Mouse (Mus musculus): ENCODE data around the gene Gm5475. TPM values are rescaled to one million over a fixed set of nuclear protein-coding genes. Genes with fewer than 3 reads are reported as not detected.
A peak's percentile ranks its signal among the peaks of the same experiment; 100 is the strongest.

Gene Gm5475
- polyA plus RNA-seq, 1 experiment from 2014 or later: not detected

DNA sequence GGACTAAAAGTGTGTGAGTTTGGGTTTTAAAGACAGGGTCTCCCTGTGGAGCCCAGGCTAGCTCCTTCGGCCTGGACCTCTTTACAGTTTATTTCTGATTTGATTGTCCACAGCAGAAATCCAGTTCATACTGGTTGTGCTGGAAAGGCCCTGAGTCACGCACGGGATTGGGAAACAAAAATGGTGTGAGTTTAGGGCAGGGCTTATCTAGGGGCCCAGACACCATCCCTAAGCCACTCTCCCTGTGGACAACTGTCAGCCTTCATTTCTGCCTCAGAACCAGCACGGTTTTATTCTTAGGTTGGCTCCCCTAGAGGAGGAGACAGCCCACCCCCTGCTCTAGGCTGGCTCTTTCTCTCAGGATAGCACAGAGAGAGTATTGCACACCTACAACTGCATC, 11.3 kb downstream of the Gm5475 start:
- H3K27me3 ChIP-seq (replicated peaks; ENCODE audit: low read depth, poor library complexity, severe bottlenecking): no peaks in the 10 kb centered on the region
- H3K36me3 ChIP-seq (replicated peaks): no peaks in the 10 kb centered on the region
- no peaks in the 10 kb centered on the region for H3K9me3 ChIP-seq
- no peak for DNase-seq (ENCODE audit: low spot score)
- 73% methylated on average over 4 of the region's 4 CpGs for WGBS
- no peak overlapping the region for H3K4me3 ChIP-seq
- no peak overlapping the region for H3K27ac ChIP-seq (replicated peaks)
- H3K4me1 ChIP-seq: no peaks in the 10 kb centered on the region

DNA sequence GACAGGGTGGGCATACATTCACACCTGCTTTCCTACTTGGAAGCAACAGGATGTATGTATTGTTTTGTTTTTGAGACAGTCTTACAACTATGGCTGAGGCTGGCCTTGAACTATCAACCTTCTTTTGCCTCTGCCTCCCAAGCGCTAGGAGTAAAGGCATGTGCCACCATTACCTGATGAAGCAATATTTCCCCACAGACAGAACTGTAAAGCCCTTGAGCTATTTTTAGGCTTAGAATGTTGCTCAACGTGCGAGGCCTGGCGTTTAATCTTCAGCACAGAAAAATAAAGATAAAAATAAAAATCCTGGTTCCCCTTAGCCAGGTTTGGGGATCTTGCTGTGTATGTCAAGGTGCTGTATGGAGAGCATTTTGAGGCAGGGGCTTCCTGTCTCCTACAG, 14.2 kb downstream of the Gm5475 start:
- DNase-seq (ENCODE audit: low spot score): no peak
- no peaks in the 10 kb centered on the region for H3K9me3 ChIP-seq
- no peaks in the 10 kb centered on the region for H3K36me3 ChIP-seq (replicated peaks)
- no peak overlapping the region for H3K27ac ChIP-seq (replicated peaks)
- 89% methylated on average over 4 of the region's 4 CpGs for whole genome bisulfite sequencing
- H3K4me1 ChIP-seq: 0 out of 2 replicates have a peak, but pooled peaks cover 4% of the 10 kb centered on the region
- H3K27me3 ChIP-seq (replicated peaks; ENCODE audit: low read depth, poor library complexity, severe bottlenecking): no peaks in the 10 kb centered on the region
- H3K4me3 ChIP-seq: no peak overlapping the region

DNA sequence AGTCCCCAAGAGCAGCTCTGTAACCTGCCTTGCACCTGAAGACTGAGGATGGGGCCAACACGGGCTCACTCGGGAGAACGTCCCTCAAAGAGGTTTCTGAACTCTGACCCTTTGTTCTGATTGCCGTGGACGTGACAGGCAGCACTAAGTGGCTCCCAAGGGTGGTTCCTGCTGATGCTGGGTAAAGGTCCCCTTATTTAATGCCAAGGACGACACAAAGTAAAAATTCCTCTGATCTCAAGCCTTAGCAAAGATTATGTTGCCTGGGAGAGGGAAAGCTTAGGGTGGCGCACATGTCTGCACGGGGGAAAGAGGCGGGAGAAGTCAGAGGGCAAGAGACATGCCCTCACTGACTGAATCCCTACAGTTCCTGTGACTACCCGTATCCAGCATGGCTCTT, 14.6 kb downstream of the Gm5475 start:
- H3K4me1 ChIP-seq: 0 out of 2 replicates have a peak, but pooled peaks cover 4% of the 10 kb centered on the region
- no peak for DNase-seq (ENCODE audit: low spot score)
- no peak overlapping the region for H3K27ac ChIP-seq (replicated peaks)
- H3K4me3 ChIP-seq: no peak overlapping the region
- no peaks in the 10 kb centered on the region for H3K27me3 ChIP-seq (replicated peaks; ENCODE audit: low read depth, poor library complexity, severe bottlenecking)
- H3K9me3 ChIP-seq: no peaks in the 10 kb centered on the region
- no peaks in the 10 kb centered on the region for H3K36me3 ChIP-seq (replicated peaks)
- 73% methylated on average over 10 of the region's 10 CpGs for WGBS

DNA sequence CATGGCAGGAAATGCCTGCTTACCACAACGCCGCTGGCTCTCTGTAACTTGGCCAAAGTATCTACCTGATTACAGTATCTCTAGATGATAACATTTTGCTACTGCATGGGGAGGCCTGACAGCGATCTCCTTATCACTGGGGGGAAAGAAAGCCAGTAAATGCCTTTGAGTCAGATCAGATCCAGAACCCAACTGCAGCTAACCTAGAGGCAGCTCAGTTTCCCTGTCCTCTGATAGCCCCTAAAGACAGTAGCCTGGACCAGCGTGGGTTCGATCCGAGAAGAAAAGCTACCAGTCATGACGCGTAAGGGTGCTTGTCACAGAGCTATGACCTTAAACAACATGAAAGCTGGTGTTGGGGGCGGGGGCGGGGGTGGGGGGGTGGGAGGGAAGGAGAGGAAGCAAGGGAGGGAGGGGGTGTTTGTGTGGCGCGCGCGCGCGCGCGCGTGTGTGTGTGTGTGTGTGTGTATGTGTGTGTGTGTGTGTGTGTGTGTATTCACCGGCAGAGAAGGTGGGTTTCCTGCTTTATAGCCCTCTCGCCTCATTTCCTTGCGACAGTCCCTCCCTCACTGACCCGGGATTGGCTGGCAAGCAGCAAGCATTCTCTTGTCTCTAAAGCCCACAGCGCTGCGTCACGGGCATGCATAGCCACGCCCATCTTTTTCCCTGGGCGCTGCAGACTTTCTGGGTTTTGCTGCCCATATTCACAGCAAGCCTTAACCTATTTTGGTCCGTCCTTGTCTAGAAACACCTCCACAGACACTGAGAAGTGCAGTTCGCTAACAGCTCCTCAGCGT, 21.4 kb downstream of the Gm5475 start:
- DNase-seq (ENCODE audit: low spot score): peak; percentile 91
- no peaks in the 10 kb centered on the region for H3K9me3 ChIP-seq
- peaks cover 16% of the 10 kb centered on the region for H3K4me1 ChIP-seq
- H3K36me3 ChIP-seq (replicated peaks): no peaks in the 10 kb centered on the region
- peak overlapping the region; percentile 61 for H3K4me3 ChIP-seq
- 8% methylated on average over 21 of the region's 31 CpGs for WGBS
- H3K27me3 ChIP-seq (replicated peaks; ENCODE audit: low read depth, poor library complexity, severe bottlenecking): no peaks in the 10 kb centered on the region
- peak overlapping the region; percentile 82 for H3K27ac ChIP-seq (replicated peaks)

DNA sequence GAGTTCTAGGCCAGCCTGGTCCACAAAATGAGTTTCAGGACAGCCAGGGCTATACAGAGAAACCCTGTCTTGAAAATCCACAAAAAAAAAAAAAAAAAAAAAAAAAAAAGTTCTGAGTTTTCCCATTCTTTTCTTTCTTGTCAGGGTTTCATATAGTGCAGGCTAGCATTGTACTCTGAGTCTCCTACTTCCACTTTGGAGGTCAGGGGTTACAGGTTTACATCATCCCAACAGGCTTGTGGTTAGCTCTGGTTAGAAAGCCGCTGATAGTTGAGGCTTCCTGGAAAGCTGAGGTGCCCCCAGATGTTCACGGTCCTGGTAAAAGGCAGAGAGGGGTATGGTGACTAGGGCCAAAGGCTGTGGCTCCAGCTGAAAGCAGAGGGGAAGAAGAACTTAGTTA, 24.9 kb downstream of the Gm5475 start:
- no peak overlapping the region for H3K27ac ChIP-seq (replicated peaks)
- H3K36me3 ChIP-seq (replicated peaks): no peaks in the 10 kb centered on the region
- WGBS: 76% methylated on average over 2 of the region's 2 CpGs
- H3K27me3 ChIP-seq (replicated peaks; ENCODE audit: low read depth, poor library complexity, severe bottlenecking): no peaks in the 10 kb centered on the region
- DNase-seq (ENCODE audit: low spot score): no peak
- H3K9me3 ChIP-seq: no peaks in the 10 kb centered on the region
- H3K4me3 ChIP-seq: no peak overlapping the region
- peaks cover 12% of the 10 kb centered on the region for H3K4me1 ChIP-seq

DNA sequence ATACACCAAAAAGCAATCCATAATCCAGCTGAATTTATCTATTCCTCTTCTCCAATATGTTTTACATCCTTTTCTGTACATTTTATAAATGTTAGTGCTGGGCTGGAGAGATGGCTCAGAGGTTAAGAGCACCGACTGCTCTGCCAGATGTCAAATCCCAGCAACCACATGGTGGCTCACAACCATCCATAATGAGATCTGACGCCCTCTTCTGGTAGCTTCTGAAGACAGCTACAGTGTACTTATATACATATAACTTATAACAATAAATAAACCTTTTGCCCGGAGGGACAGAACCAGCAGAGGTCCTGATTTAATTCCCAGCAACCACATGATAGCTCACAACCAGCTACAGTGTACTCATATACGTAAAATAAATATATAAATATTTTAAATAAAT, 26.6 kb downstream of the Gm5475 start:
- Histone ChIP-seq H3K36me3 (replicated peaks) (no peaks in the 10 kb centered on the region), H3K4me3 (no peak overlapping the region), H3K27me3 (replicated peaks; ENCODE audit: low read depth, poor library complexity, severe bottlenecking) (no peaks in the 10 kb centered on the region), H3K9me3 (no peaks in the 10 kb centered on the region), H3K4me1 (peaks cover 8% of the 10 kb centered on the region), H3K27ac (replicated peaks) (no peak overlapping the region)
- WGBS: 74% methylated on average over 4 of the region's 4 CpGs
- DNase-seq (ENCODE audit: low spot score): no peak

DNA sequence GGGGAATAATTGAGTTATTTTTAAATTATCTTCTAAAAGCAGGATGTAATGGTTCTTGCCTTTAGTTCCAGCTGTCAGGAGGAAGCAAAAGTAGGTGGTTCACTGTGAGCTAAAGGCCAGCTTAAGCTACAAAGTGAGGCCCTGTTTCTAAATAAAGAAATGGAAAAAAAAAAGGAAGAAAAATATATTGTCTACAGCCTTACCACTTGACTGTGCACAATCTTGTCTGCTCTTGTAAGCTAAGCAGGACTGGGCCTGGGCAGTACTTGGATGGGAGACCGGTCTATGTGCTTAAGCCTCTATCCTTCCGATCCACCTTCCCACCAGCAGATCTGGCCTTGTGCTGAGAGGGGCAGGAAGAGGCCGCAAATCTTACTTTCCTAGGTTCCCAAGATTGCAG, 27.5 kb downstream of the Gm5475 start:
- H3K4me3 ChIP-seq: no peak overlapping the region
- no peak for DNase-seq (ENCODE audit: low spot score)
- H3K27me3 ChIP-seq (replicated peaks; ENCODE audit: low read depth, poor library complexity, severe bottlenecking): no peaks in the 10 kb centered on the region
- no peaks in the 10 kb centered on the region for H3K9me3 ChIP-seq
- no peaks in the 10 kb centered on the region for H3K4me1 ChIP-seq
- 87% methylated on average over 3 of the region's 3 CpGs for WGBS
- no peaks in the 10 kb centered on the region for H3K36me3 ChIP-seq (replicated peaks)
- no peak overlapping the region for H3K27ac ChIP-seq (replicated peaks)

DNA sequence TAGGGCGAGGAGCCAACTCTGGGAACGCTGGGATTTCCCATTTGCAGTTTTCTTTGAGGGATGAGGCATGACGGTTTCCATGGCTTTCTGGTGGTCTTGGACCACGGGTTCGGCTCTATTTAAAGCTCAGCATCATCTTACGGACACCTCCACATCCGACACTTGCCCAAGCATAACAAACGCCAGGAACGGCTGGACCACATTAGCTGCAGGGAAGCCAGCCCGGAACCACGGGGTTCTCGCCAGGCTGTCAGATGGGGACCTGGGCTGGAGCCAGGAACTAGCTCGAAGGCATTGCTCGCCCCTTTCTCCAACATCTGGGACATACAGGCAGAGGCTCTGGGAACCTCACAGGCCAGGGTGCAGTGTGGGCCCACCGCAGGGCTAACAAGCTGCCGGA, 29.3 kb downstream of the Gm5475 start:
- no peak for DNase-seq (ENCODE audit: low spot score)
- WGBS: 68% methylated on average over 16 of the region's 16 CpGs

DNA sequence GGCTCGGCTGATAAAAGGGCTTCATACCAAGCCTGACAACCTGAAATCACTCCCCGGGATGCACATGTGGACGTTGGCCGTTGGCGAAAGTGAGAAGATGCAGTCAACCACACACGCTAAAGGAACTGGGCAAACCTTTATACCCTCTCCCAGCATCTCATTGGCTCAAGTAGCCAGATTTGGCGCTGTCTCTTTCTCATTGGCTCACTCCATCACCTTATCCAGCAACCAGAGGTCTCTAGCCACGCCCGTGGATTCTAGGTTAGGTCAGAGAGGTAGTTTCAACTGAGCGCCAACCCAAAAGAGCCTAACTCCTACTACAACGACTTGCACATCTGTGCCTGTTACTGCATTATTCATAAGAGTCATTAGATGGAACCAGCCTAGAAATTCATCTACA, 30.5 kb downstream of the Gm5475 start:
- Histone ChIP-seq H3K27ac (replicated peaks) (no peak overlapping the region), H3K4me1 (peaks cover 9% of the 10 kb centered on the region), H3K36me3 (replicated peaks) (no peaks in the 10 kb centered on the region), H3K9me3 (no peaks in the 10 kb centered on the region), H3K27me3 (replicated peaks; ENCODE audit: low read depth, poor library complexity, severe bottlenecking) (0 out of 2 replicates have a peak, but pooled peaks cover 4% of the 10 kb centered on the region), H3K4me3 (no peak overlapping the region)
- no peak for DNase-seq (ENCODE audit: low spot score)
- WGBS: 85% methylated on average over 11 of the region's 11 CpGs

More for the DNA sequence above, 29.3 kb downstream of the Gm5475 start:
- Histone ChIP-seq H3K4me1 (peaks cover 1% of the 10 kb centered on the region; the same call in 1 of the 2 replicates), H3K9me3 (no peaks in the 10 kb centered on the region), H3K27me3 (replicated peaks; ENCODE audit: low read depth, poor library complexity, severe bottlenecking) (0 out of 2 replicates have a peak, but pooled peaks cover 2% of the 10 kb centered on the region), H3K27ac (replicated peaks) (no peak overlapping the region), H3K36me3 (replicated peaks) (no peaks in the 10 kb centered on the region), H3K4me3 (no peak overlapping the region)

DNA sequence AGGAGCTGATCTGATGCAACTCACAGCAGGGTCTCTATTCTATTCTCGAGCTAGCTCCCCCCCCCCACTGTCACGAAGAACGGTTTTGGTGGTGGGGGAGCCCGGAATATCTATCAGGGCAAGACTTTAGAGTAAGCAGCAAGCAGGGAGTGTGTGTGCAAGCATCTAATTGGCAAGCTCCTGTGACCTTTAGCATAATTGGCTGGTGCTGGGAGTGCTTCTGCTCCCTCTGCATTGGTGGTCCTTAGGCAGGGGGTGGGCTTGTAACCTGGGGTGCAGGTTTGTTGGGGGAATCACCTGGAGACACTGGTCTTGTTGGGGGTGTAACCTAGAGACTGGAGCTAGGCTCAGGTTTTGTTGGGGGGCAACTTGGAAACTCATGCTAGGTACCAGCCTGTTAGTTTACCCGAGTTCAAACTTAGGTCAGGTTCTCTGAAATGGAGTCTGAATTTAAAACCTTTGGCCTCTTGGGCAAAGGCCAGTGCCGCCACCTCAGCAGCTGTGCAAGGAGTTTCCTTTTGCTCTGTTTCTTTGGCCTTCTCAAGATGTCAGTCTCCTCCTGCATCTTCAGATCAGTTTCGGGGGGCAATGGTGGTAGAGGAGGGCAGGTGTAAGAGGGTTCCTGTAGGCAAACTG, 34.5 kb downstream of the Gm5475 start:
- WGBS: 60% methylated on average over 7 of the region's 7 CpGs
- DNase-seq (ENCODE audit: low spot score): no peak

DNA sequence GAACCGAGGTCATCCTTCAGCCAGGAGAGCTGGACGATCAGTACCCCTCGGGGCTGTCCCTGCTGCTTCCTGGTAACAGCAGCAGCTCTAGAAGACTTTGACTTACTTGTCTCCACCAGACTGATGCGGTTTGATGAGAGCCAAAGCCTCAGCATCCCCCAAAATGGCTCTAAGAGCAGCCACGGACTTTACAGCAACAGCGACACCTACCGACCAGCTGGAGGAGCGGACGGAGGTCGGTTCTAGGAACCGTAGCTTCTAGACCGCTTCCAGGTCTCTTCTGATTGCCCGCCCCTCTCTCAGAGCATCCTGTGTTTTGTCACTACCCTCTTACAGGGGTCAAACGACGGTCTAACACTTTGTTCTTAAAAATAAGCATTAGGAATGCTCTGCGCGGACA, 35.4 kb downstream of the Gm5475 start:
- Histone ChIP-seq H3K27me3 (replicated peaks; ENCODE audit: low read depth, poor library complexity, severe bottlenecking) (peaks cover 24% of the 10 kb centered on the region), H3K4me3 (no peak overlapping the region), H3K4me1 (peaks cover 18% of the 10 kb centered on the region), H3K27ac (replicated peaks) (no peak overlapping the region), H3K9me3 (no peaks in the 10 kb centered on the region), H3K36me3 (replicated peaks) (no peaks in the 10 kb centered on the region)
- 8% methylated on average over 17 of the region's 17 CpGs for WGBS
- DNase-seq (ENCODE audit: low spot score): peak; percentile 84

More for the DNA sequence above, 34.5 kb downstream of the Gm5475 start:
- Histone ChIP-seq H3K27ac (replicated peaks) (no peak overlapping the region), H3K9me3 (no peaks in the 10 kb centered on the region), H3K36me3 (replicated peaks) (no peaks in the 10 kb centered on the region), H3K4me3 (no peak overlapping the region), H3K4me1 (peaks cover 18% of the 10 kb centered on the region), H3K27me3 (replicated peaks; ENCODE audit: low read depth, poor library complexity, severe bottlenecking) (peaks cover 24% of the 10 kb centered on the region)

DNA sequence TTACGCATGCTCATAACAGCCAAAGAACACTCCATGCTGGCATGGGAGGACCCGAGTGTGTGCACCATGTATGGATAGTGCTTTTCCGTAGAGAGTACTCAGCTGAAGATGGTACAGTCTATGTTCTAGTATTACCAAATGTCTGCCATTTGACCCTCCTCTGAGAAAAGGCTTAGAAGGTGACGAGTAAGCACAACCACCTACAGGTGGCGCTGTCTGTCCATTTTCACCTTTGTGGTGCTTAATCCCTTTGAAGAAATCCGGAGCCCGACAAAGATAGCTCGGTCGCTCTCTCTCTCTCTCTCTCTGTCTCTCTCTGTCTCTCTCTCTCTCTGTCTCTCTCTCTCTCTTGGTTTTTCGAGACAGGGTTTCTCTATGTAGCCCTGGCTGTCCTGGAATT, 36.1 kb downstream of the Gm5475 start:
- Histone ChIP-seq H3K4me1 (peaks cover 18% of the 10 kb centered on the region), H3K4me3 (no peak overlapping the region), H3K36me3 (replicated peaks) (no peaks in the 10 kb centered on the region), H3K27me3 (replicated peaks; ENCODE audit: low read depth, poor library complexity, severe bottlenecking) (peaks cover 24% of the 10 kb centered on the region), H3K9me3 (no peaks in the 10 kb centered on the region), H3K27ac (replicated peaks) (no peak overlapping the region)
- peak; percentile 65 for DNase-seq (ENCODE audit: low spot score)
- WGBS: 48% methylated on average over 10 of the region's 10 CpGs

DNA sequence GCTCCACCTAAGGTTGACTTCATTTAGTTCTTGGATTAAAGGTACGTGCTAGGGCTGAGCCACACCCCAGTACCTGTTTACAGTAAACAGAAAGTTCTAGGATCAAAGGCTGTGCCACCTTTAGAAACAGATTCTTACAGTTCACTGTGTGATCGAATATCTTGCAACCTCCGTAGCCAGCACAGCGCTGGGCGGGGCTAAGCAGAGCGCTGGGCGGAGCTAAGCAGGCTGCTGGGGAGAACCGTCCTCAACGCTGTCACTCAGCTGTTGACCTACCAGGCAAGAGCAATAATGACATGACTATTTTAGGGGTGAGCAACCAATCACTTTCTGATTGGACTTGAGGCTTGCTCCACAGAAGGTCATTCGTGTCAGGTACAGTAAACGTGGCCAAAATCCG, 39.0 kb downstream of the Gm5475 start:
- peaks cover 18% of the 10 kb centered on the region for H3K4me1 ChIP-seq
- H3K27me3 ChIP-seq (replicated peaks; ENCODE audit: low read depth, poor library complexity, severe bottlenecking): peaks cover 24% of the 10 kb centered on the region
- peak; percentile 52 for DNase-seq (ENCODE audit: low spot score)
- H3K27ac ChIP-seq (replicated peaks): no peak overlapping the region
- WGBS: 9% methylated on average over 12 of the region's 12 CpGs
- H3K4me3 ChIP-seq: peak overlapping the region; percentile 39; the same call in 1 of the 2 replicates
- H3K36me3 ChIP-seq (replicated peaks): no peaks in the 10 kb centered on the region
- H3K9me3 ChIP-seq: no peaks in the 10 kb centered on the region

Measured in embryonic facial prominence, embryonic 10.5 days (tissue).